Mouse (Mus musculus) heart, embryonic 11.5 days (tissue): ENCODE results near the gene Prmt3. TPM values are rescaled to one million over a fixed set of nuclear protein-coding genes. Genes with fewer than 3 reads are reported as not detected.

Experiments used
- ATAC-seq: fragments of 200-750 bp; cut with Nextera tagmentation; replicated peaks from 2 replicates; pipeline ENCODE4 v1.8.0; 2017; ENCODE audit warnings: moderate library complexity; ENCODE audit not compliant: insufficient number of reproducible peaks, low FRiP score, low TSS enrichment
- H3K27ac ChIP-seq: fragments of 300-500 bp; sonication (generic); 2 replicates; pipeline ENCODE4 v1.5.1; 2014; ENCODE audit warnings: mild to moderate bottlenecking, low read depth, low read length
- H3K27me3 ChIP-seq: fragments of 300-500 bp; sonication (generic); 2 replicates; pipeline ENCODE4 v1.6.1; 2014; ENCODE audit warnings: mild to moderate bottlenecking, low read length, mixed read lengths; ENCODE audit not compliant: control insufficient read depth, insufficient read depth
- H3K36me3 ChIP-seq: fragments of 300-500 bp; sonication (generic); 2 replicates; pipeline ENCODE4 v1.6.1; 2014; ENCODE audit warnings: mild to moderate bottlenecking, low read length, moderate library complexity, mixed read lengths; ENCODE audit not compliant: control insufficient read depth, insufficient read depth
- H3K4me1 ChIP-seq: fragments of 300-500 bp; sonication (generic); 2 replicates; pipeline ENCODE4 v1.6.1; 2014; ENCODE audit warnings: low read length; ENCODE audit not compliant: control insufficient read depth, insufficient read depth
- H3K4me2 ChIP-seq: fragments of 300-500 bp; sonication (generic); 2 replicates; pipeline ENCODE4 v1.6.1; 2014; ENCODE audit warnings: mild to moderate bottlenecking, moderate library complexity
- H3K4me3 ChIP-seq: fragments of 300-500 bp; sonication (generic); 2 replicates; pipeline ENCODE4 v1.5.1; 2014; ENCODE audit warnings: low read depth, low read length
- H3K9ac ChIP-seq: fragments of 300-500 bp; sonication (generic); 2 replicates; pipeline ENCODE4 v1.6.1; 2014; ENCODE audit warnings: mild to moderate bottlenecking, low read depth, low read length, moderate library complexity
- H3K9me3 ChIP-seq: fragments of 300-500 bp; sonication (generic); replicated peaks from 2 replicates; pipeline ENCODE4 v1.6.1; 2016; ENCODE audit warnings: low read length; ENCODE audit not compliant: control insufficient read depth
- WGBS: fragments of 180-500 bp; shearing (Covaris S2); extraction: QIAGEN DNeasy Blood & Tissue Kit; methylation state at CpG from one replicate; pipeline ENCODE4 v1.1.7; 2014; ENCODE audit not compliant: insufficient replicate concordance; 5-methylcytosine and 5-hydroxymethylcytosine counted together
- polyA plus RNA-seq: library from polyadenylated mRNA; unstranded; fragments of >200 nt; fragmentation: Nextera tagmentation; extraction: Ambion mirVana; gene quantifications from 2 replicates; pipeline ENCODE4 v1.2.1, GENCODE M21; 2014

Prmt3 gene
- polyA plus RNA-seq, 1 experiment from 2014 or later: 51.9 TPM

DNA sequence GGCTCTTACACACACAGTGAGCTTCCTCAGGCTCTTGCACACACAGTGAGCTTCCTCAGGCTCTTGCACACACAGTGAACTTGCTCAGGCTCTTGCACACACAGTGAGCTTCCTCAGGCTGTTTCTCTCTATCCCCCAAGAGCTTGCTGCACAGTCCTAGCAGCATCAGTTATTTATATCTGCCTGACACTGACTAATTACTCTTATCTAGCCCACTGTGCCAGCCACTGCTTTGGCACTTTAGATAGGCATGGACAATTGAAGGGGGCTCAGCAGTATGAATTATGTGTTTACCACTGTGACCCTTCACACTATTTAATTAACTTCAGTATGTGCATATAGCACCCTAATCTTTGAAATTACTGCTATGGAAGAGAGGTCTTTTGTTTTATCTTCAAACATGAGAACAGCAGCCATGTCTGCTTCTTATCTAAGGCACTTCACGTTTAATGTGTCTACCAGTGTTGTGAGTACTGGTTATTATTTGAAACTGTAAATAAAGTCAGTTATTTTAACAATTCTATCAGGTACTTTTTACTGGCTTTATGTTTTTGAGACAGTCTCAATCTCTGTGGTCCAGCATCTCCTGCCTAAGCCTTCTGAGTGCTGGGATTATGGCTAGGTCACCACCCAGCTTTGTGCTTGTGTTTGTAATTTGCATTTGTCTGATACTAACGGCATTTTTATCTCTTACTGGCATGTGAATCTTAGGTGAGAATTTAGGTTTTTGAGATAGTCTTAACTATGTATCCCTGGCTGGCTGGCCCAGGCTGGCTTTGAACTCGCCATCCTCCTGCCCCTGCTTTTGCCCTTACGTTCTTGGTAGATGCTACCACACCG is 75.4 kb downstream of the Prmt3 start:
- no peaks in the 10 kb centered on the region for H3K4me1 ChIP-seq
- ATAC-seq: no peak
- H3K9ac ChIP-seq: no peak overlapping the region
- no peaks in the 10 kb centered on the region for H3K36me3 ChIP-seq
- H3K9me3 ChIP-seq: no peaks in the 10 kb centered on the region
- WGBS: 69% methylated on average over 5 of the region's 5 CpGs
- H3K27ac ChIP-seq: no peak overlapping the region
- H3K4me3 ChIP-seq: no peak overlapping the region
- H3K4me2 ChIP-seq: no peak overlapping the region
- H3K27me3 ChIP-seq: no peaks in the 10 kb centered on the region

DNA sequence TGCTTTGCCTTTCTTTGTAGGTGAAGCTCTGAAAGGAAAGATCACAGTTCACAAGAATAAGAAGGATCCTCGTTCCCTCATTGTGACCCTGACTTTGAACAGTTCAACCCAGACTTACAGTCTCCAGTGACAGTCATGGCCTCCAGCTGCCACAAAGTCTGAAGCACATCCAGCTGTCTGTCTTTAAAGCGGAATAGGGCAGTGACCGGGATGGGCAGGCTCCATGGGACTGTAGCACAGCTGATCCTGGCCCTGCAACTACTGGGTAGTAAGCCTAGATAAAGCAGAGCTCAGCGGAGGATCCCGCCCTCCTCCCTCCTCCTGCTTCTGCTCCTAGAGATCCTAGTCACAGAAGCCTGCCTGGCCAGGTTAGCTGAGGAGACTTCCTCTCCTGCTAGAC is 79.2 kb downstream of the Prmt3 start:
- H3K9me3 ChIP-seq: no peaks in the 10 kb centered on the region
- 79% methylated on average over 5 of the region's 5 CpGs for WGBS
- H3K27me3 ChIP-seq: no peaks in the 10 kb centered on the region
- no peak overlapping the region for H3K9ac ChIP-seq
- no peaks in the 10 kb centered on the region for H3K36me3 ChIP-seq
- no peak overlapping the region for H3K4me2 ChIP-seq
- no peak for ATAC-seq
- no peak overlapping the region for H3K4me3 ChIP-seq
- no peak overlapping the region for H3K27ac ChIP-seq
- H3K4me1 ChIP-seq: no peaks in the 10 kb centered on the region

DNA sequence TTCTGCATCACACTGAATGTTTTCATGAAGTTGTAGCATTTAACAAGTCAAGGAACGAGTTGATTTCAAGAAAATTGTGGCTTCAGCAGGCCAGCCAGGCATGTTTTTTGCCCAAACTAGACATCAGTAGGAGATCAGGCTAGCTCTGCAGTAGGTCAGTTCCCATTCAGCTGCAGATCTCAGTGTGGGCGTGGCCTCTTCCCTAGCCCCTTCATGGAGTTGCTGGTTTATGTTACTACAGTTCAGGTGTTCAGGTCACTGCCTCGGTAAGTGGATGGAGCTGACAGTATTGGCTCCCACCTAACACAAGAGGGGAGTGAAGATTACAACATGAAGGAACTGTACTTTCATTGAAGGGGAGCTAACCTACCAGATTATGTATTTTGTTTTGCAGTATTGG is 80.1 kb downstream of the Prmt3 start:
- Histone ChIP-seq H3K9ac (no peak overlapping the region), H3K27me3 (no peaks in the 10 kb centered on the region), H3K36me3 (no peaks in the 10 kb centered on the region), H3K27ac (no peak overlapping the region), H3K4me3 (no peak overlapping the region), H3K4me1 (no peaks in the 10 kb centered on the region), H3K4me2 (no peak overlapping the region), H3K9me3 (no peaks in the 10 kb centered on the region)
- WGBS: 82% methylated on average over 3 of the region's 3 CpGs
- no peak for ATAC-seq

DNA sequence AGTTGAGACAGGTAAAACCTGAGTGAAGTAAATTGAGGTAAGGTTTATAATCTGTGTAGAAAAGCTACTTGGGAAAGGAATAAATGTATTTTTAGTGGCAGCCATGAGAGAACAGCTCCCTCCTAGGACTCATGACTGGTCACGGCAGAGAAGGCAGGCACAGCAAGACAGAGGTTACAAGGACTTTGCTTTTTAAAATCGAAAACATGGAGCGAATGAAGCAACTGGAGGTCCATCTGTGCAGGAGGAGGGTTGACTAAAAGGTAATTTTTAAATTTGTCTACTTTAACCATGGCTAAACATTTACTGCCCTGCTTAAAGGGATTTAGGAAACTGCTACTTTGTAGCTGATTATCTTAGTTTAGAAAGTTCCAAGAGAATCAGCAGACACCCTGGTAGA is 81.7 kb downstream of the Prmt3 start:
- Histone ChIP-seq H3K9me3 (no peaks in the 10 kb centered on the region), H3K27ac (no peak overlapping the region), H3K27me3 (no peaks in the 10 kb centered on the region), H3K9ac (no peak overlapping the region), H3K4me1 (no peaks in the 10 kb centered on the region), H3K4me3 (no peak overlapping the region), H3K4me2 (no peak overlapping the region), H3K36me3 (no peaks in the 10 kb centered on the region)
- ATAC-seq: no peak
- 87% methylated on average over 3 of the region's 3 CpGs for WGBS

DNA sequence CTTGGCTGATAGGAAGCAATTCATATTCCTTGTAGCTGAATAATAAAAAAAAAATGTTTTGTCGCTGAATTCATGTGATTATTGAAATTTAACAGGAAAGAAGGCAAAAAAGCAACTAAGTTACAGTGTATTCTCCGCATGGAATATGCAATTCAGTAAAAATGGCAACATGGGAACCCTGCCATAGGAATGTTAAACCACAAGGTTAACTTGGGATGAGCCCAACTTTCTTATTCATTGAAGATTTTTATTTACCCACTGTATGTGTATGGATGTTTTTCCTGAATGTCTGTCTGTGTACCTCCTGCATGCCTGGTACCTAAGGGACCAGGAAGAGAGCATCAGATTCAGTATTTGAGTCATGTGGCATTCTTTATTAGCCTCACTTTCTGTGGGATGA is 83.0 kb downstream of the Prmt3 start:
- H3K36me3 ChIP-seq: no peaks in the 10 kb centered on the region
- no peak for ATAC-seq
- no peak overlapping the region for H3K27ac ChIP-seq
- H3K9ac ChIP-seq: no peak overlapping the region
- no peak overlapping the region for H3K4me2 ChIP-seq
- H3K9me3 ChIP-seq: no peaks in the 10 kb centered on the region
- H3K4me1 ChIP-seq: no peaks in the 10 kb centered on the region
- WGBS: 98% methylated on average over 2 of the region's 2 CpGs
- H3K4me3 ChIP-seq: no peak overlapping the region
- no peaks in the 10 kb centered on the region for H3K27me3 ChIP-seq

DNA sequence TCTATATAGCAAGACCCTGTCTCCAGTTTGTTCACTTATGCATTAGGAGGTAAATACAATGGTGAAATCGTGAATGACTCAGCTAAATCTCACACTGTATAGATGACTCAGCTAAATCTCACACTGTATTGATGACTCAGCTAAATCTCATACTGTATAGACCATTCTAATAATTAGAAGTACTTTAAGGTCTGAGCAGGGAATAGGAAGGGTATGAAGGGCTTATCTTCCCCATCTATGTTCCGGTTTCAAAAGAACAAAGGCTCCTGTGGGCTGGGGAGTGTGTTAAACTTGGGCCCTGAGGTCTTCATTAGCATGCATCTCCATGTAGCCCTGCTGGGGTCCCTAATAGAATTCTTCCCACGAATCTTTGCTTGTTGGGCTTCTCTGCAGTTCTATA is 85.6 kb downstream of the Prmt3 start:
- whole genome bisulfite sequencing: 64% methylated on average over 3 of the region's 3 CpGs

DNA sequence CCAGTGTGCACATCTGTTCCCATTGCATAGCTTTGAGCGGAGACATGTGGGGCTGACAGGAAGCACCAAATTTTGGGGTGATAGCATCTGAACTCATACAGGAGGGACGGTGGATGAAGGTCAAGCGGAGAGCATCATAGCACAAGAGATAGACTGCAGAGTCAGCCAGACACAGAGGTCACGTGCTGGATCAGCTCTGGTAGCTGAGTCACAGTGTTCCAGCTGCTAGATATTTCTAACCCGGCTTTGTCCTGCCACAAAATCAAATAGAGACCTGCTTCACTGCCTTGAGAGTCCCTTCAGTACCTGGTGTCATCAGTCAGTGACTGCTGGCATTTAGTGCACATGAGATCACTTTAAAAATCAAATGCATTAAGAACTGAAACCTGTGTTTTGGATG is 91.5 kb downstream of the Prmt3 start:
- Histone ChIP-seq H3K4me2 (no peak overlapping the region), H3K27me3 (no peaks in the 10 kb centered on the region), H3K27ac (no peak overlapping the region), H3K4me3 (no peak overlapping the region), H3K4me1 (no peaks in the 10 kb centered on the region), H3K9ac (no peak overlapping the region), H3K9me3 (no peaks in the 10 kb centered on the region), H3K36me3 (no peaks in the 10 kb centered on the region)
- no peak for ATAC-seq
- WGBS: 61% methylated on average over 5 of the region's 5 CpGs

More for the DNA sequence above, 85.6 kb downstream of the Prmt3 start:
- Histone ChIP-seq H3K4me1 (no peaks in the 10 kb centered on the region), H3K9me3 (no peaks in the 10 kb centered on the region), H3K4me3 (no peak overlapping the region), H3K36me3 (no peaks in the 10 kb centered on the region), H3K27ac (no peak overlapping the region), H3K27me3 (no peaks in the 10 kb centered on the region), H3K4me2 (no peak overlapping the region), H3K9ac (no peak overlapping the region)
- no peak for ATAC-seq

DNA sequence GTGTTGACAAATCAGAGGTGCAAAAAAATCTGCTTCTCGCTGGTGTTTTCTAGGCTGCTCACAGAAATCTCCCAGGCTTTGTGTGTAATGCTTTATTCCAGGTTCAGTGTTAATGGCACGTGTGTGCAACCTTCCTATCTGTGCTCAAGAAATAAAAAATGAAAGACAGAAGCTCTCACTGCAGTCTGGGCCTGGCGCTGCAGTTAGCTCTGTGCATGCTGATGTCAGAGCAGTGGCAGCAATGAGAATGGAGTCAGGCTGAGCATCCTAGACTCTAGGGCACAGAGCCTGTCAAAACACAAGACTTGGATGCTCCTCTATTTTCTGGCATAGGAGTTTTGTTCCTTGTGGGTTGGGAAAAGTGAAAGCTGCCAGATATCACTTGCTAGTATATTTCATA is 92.1 kb downstream of the Prmt3 start:
- H3K27me3 ChIP-seq: no peaks in the 10 kb centered on the region
- H3K9ac ChIP-seq: no peak overlapping the region
- no peaks in the 10 kb centered on the region for H3K36me3 ChIP-seq
- no peaks in the 10 kb centered on the region for H3K4me1 ChIP-seq
- no peak overlapping the region for H3K4me3 ChIP-seq
- WGBS: 60% methylated on average over 3 of the region's 3 CpGs
- no peaks in the 10 kb centered on the region for H3K9me3 ChIP-seq
- ATAC-seq: no peak
- H3K4me2 ChIP-seq: no peak overlapping the region
- H3K27ac ChIP-seq: no peak overlapping the region

DNA sequence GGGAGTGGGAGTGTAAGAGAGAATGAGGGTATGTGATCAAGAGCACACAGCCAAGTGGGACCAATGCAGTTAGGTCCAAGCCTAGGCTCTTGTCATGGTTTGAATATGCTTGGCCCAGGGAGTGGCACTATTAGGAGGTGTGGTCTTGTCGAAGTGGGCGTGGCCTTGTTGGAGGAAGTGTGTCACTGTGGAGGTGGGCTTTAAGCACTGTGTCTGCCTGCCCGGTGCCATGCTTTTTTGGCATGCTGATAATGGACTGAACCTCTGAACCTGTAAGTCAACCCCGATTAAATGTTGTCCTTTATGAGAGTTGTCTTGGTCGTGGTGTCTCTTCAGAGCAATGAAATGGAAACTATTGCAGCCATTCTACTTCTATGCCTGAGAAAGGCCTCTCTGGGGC is 99.2 kb downstream of the Prmt3 start:
- no peak overlapping the region for H3K9ac ChIP-seq
- H3K27ac ChIP-seq: no peak overlapping the region
- H3K4me1 ChIP-seq: peaks cover 2% of the 10 kb centered on the region
- WGBS: 69% methylated on average over 5 of the region's 5 CpGs
- no peak overlapping the region for H3K4me2 ChIP-seq
- ATAC-seq: no peak
- no peaks in the 10 kb centered on the region for H3K27me3 ChIP-seq
- H3K4me3 ChIP-seq: no peak overlapping the region
- no peaks in the 10 kb centered on the region for H3K9me3 ChIP-seq
- H3K36me3 ChIP-seq: no peaks in the 10 kb centered on the region
